Mouse (Mus musculus) MEL (cell line): ENCODE data around the gene Pigp.

ENCODE experiments used
- CHD2 ChIP-seq: IDR thresholded peaks from 2 replicates; pipeline ENCODE4 v1.6.1; 2011; ENCODE audit warnings: low read length, improper control_type of control experiment
- CTCF ChIP-seq, 3 experiments: IDR thresholded peaks in 2 of 3; conservative IDR thresholded peaks in 1 of 3; 2 replicates each; pipeline ENCODE4 v1.5.1; 2011 to 2012; ENCODE audit warnings: low read length in 3 of 3, low read depth in 2 of 3, mild to moderate bottlenecking in 2 of 3, improper control_type of control experiment in 1 of 3, inconsistent platforms in 1 of 3, mixed read lengths in 1 of 3, moderate library complexity in 1 of 3; ENCODE audit not compliant: control insufficient read depth in 1 of 3, insufficient read depth in 1 of 3, poor library complexity in 1 of 3, severe bottlenecking in 1 of 3
- EP300 ChIP-seq, 2 experiments: IDR thresholded peaks; 2 replicates each; pipeline ENCODE4 v1.6.1; 2011; ENCODE audit warnings: improper control_type of control experiment in 2 of 2, low read length in 2 of 2, low read depth in 1 of 2, mild to moderate bottlenecking in 1 of 2
- ETS1 ChIP-seq: IDR thresholded peaks from 2 replicates; pipeline ENCODE4 v1.6.1; 2012; ENCODE audit warnings: low read depth, mild to moderate bottlenecking, inconsistent platforms, low read length, improper control_type of control experiment, moderate library complexity
- MYB ChIP-seq: IDR thresholded peaks from 2 replicates; pipeline ENCODE4 v1.6.1; 2011; ENCODE audit warnings: mild to moderate bottlenecking, low read depth, low read length, improper control_type of control experiment
- MYC ChIP-seq: IDR thresholded peaks from 2 replicates; pipeline ENCODE4 v1.6.1; 2011; ENCODE audit warnings: low read depth, mild to moderate bottlenecking, low read length, improper control_type of control experiment, moderate library complexity
- NELFE ChIP-seq: IDR thresholded peaks from 2 replicates; pipeline ENCODE4 v1.6.1; 2011; ENCODE audit warnings: low read depth, low read length, improper control_type of control experiment
- POLR2A ChIP-seq, 2 experiments: IDR thresholded peaks; 2 replicates each; pipeline ENCODE4 v1.6.1; 2011 to 2012; ENCODE audit warnings: low read length in 2 of 2, mild to moderate bottlenecking in 2 of 2, control low read depth in 1 of 2, improper control_type of control experiment in 1 of 2, low read depth in 1 of 2, moderate library complexity in 1 of 2; ENCODE audit not compliant: control insufficient read depth in 1 of 2, insufficient read depth in 1 of 2, poor library complexity in 1 of 2
- TAL1 ChIP-seq: IDR thresholded peaks from 2 replicates; pipeline ENCODE4 v1.6.1; 2012; ENCODE audit warnings: mild to moderate bottlenecking, inconsistent platforms, low read length, moderate library complexity, mixed read lengths
- TBP ChIP-seq: IDR thresholded peaks from 2 replicates; pipeline ENCODE4 v1.8.0; 2011; ENCODE audit warnings: low read depth, low read length, improper control_type of control experiment
- ZKSCAN1 ChIP-seq: IDR thresholded peaks from 2 replicates; pipeline ENCODE4 v1.6.1; 2012; ENCODE audit warnings: low read depth, mild to moderate bottlenecking, inconsistent platforms, low read length, improper control_type of control experiment, moderate library complexity
- ZNF384 ChIP-seq: IDR thresholded peaks from 2 replicates; pipeline ENCODE4 v1.6.1; 2012; ENCODE audit warnings: low read depth, mild to moderate bottlenecking, inconsistent platforms, low read length, improper control_type of control experiment

DNA sequence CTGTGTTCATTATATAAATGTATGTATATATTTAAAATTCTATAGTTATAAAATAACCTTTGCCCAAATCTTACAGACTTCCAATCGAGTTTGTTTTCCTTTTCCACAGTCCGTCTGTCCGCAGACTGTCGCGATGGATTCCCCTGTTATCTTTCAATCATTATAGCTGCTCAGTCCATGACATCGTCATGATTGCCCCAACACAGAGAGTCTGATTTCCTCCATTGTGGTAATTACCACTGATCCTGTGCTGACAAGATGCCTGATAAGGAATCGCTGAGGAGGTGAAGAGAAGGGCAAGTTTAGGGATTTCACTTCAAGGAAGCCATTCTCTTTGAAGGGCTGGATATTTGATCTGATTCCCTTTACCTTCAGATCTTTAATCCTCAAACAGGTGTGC, 15.6 kb downstream of the Pigp start:
- no peak for TF ChIP-seq CTCF (IDR thresholded peaks at IDR 0.05 in 2 of 3, conservative IDR thresholded peaks at IDR 0.05 in 1 of 3; ENCODE audit: control insufficient read depth in 1 of 3, insufficient read depth in 1 of 3, low read depth in 2 of 3, low read length in 3 of 3, poor library complexity in 1 of 3, severe bottlenecking in 1 of 3)
- no peak for TF ChIP-seq CHD2
- TF ChIP-seq ZKSCAN1: no peak
- no peak for TF ChIP-seq MYC
- no peak for TF ChIP-seq EP300 (IDR thresholded peaks at IDR 0.05; ENCODE audit: low read depth in 1 of 2, low read length in 2 of 2)
- TF ChIP-seq TAL1: no peak
- no peak for TF ChIP-seq MYB
- no peak for TF ChIP-seq NELFE
- no peak for TF ChIP-seq POLR2A (IDR thresholded peaks at IDR 0.05; ENCODE audit: control insufficient read depth in 1 of 2, insufficient read depth in 1 of 2, low read depth in 1 of 2, low read length in 2 of 2, poor library complexity in 1 of 2)
- TF ChIP-seq TBP: no peak
- TF ChIP-seq ETS1: no peak
- no peak for TF ChIP-seq ZNF384
